ENCODE assay signal across 24 mouse cellular contexts in genomic region chr1:191531023-191531422, GRCm38 (mm10).
"Had no signal": no experiment of that assay in that cellular context is flagged by ENCODE, and none has a peak within 500 bp of the region (broad histone marks: within the 10 kb centered on the region; RNA-seq: fewer than 3 reads in every experiment).

No protein-coding gene starts in this region.

- H3K4me3 ChIP-seq: layer of hippocampus, adult 2 months; limb, embryonic 10.5 days; limb, embryonic 13.5 days; liver, embryonic 13.5 days; megakaryocyte, embryonic 14.5 days; midbrain, embryonic 10.5 days; midbrain, embryonic 13.5 days; myocyte had no signal

- DNase-seq: kidney, adult 2 months; kidney, postnatal 25 days; layer of hippocampus, adult 9-11 months; liver, embryonic 13.5 days; liver, postnatal 0 days; lung, embryonic 14.5 days; right cerebral cortex, adult 18-20 months; right cerebral cortex, postnatal 14 days; right cerebral cortex, postnatal 4 days; thymus, adult 18-20 months; thymus, postnatal 14 days had no signal

- H3K9me3 ChIP-seq: limb, embryonic 10.5 days; limb, embryonic 13.5 days; liver, embryonic 13.5 days; megakaryocyte, embryonic 14.5 days; midbrain, embryonic 10.5 days; midbrain, embryonic 13.5 days had no signal

- H3K27me3 ChIP-seq: limb, embryonic 13.5 days; liver, embryonic 13.5 days; megakaryocyte, embryonic 14.5 days; midbrain, embryonic 13.5 days had no signal

- H3K36me3 ChIP-seq: midbrain, embryonic 13.5 days had no signal

- H3K27ac ChIP-seq: kidney, postnatal 0 days; layer of hippocampus, adult 2 months; limb, embryonic 10.5 days; limb, embryonic 13.5 days; liver, embryonic 13.5 days; macrophage; midbrain, embryonic 10.5 days; midbrain, embryonic 13.5 days; stomach, postnatal 0 days had no signal

- H3K4me1 ChIP-seq: limb, embryonic 13.5 days; liver, embryonic 13.5 days; midbrain, embryonic 10.5 days; midbrain, embryonic 13.5 days had no signal

- ATAC-seq: intestine, postnatal 0 days; liver, postnatal 0 days; lung, postnatal 0 days; midbrain, embryonic 13.5 days; midbrain, embryonic 16.5 days had no signal

- H3K9ac ChIP-seq: limb, embryonic 13.5 days; liver, embryonic 13.5 days; liver, postnatal 0 days; lung, embryonic 14.5 days; midbrain, embryonic 13.5 days had no signal

- H3K4me2 ChIP-seq: limb, embryonic 13.5 days; liver, embryonic 13.5 days; lung, embryonic 14.5 days; midbrain, embryonic 13.5 days had no signal
